Mouse (Mus musculus) liver, postnatal 0 days (tissue): Measurements from ENCODE around the gene Fgd6.

Source experiments
- CTCF ChIP-seq: sonication (generic); IDR thresholded peaks from 2 replicates; pipeline ENCODE4 v1.5.1; 2016; ENCODE audit warnings: antibody characterized with exemption, low read depth
- EP300 ChIP-seq: IDR thresholded peaks from 2 replicates; pipeline ENCODE4 v1.6.1; 2016; ENCODE audit warnings: antibody characterized with exemption, low read depth, mild to moderate bottlenecking

- TF ChIP-seq CTCF: peak; percentile 87
- no peak for TF ChIP-seq EP300
Measured at GRCm38 (mm10) chr10:94013196-94013595, 22.6 kb upstream of the Fgd6 start.
